Mouse (Mus musculus) naive thymus-derived CD4-positive, alpha-beta T cell, adult 2 months (primary cell): ENCODE measurements around the gene Drd3.
A peak's percentile ranks its signal among the peaks of the same experiment; 100 is the strongest.

Experiments
- DNase-seq: peaks from one replicate; pipeline ENCODE4 v3.0.0-alpha.2; 2011; ENCODE audit warnings: low read depth

Drd3 gene

DNA sequence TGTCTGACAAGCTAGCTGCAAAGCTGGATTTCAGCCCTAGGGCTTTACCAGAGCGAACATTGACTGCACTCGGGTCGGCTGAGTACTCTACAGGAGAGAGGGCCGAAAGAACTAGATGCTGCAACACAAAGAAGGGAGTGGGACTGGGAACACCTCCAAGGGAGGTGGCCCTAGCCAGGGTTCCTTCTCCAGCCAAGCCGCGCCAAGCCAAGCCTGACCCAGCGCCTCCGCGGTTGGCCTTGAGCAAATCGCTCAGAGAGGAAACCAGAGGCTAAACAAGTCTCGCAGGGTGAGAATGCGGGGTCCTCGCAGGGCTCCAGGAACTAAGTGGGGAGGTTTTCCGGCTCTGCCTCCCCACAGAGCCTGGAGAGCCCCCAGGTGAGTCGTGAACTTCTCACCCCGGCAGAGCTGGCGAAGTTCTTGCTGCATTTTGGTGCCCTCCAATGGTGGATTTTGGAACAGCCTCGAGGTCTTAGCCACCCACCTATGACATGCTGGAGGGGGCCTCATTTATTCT is 48.0 kb downstream of the Drd3 start:
- DNase-seq: peak; percentile 80

DNA sequence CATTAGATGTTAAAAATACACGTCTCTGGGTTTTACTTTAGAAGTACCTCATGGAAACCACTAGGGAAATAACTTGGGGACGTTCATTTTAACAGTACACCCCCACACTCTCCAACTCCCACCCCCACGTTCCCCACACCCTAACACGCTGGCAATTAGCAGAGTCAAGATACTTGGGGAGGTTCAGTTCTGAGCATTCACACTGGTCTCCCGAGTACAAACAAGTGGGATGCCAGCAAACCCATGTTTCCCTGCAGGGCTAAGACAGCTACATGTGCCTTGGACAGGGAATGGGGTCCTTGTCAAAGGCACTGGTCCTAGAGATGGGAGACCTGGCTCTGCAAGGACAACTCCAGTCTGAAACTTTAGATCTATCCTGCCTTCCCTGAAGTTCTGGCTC is 48.6 kb downstream of the Drd3 start:
- no peak for DNase-seq

DNA sequence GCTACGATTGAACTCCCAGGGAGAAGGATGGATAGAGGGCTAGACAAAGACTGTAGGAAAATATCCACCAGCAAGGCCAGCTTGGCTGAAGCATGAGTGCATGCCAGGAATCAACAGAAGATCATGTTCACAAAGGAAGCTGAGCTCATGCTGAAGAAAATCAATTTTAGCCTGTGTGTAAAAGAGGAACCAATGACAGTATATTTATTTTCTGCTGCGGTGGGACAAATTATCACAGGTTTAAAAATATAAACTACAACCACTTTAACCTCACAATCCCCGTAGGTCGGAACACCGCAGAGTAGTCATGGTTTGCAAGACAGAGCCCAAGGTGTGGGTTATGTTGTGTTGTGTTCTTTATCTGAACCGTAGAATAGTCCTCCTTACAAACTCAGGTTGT is 50.5 kb downstream of the Drd3 start:
- no peak for DNase-seq

DNA sequence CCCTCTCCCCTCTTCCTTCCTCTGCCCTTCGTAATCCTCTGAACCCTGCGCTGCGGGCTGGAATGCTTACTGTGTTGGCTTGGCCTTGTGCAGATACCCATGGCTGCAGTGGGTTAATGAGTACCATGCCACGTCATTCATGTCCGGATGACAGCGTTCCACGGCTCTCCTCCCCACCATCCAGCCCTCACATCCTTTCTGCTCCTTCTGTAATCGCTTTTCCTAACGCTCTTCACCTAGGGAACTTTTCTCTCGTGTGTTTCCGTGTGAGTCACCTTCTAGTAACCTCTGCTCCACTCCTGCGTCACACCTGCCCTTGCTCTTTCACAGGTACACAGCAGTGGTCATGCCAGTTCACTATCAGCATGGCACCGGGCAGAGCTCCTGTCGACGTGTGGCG is 53.2 kb downstream of the Drd3 start:
- no peak for DNase-seq

DNA sequence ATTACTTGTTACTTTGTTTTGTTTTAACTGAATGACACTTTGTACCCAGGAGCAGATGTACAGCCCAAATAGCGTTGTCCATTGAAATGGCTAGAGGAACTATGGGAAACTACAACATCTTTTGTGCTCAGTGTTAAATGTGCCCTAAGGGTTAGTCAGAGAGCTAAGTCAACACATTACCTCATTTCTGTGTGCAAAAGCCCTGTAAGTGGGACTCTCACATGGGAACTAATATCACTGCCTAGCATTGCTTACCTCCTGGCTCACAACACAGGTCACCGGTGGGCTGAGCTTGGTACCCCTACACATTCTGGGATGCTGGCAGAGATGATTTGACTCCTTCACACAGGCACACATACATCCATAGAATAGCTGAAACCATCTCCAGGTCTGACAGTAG is 55.6 kb downstream of the Drd3 start:
- DNase-seq: no peak

DNA sequence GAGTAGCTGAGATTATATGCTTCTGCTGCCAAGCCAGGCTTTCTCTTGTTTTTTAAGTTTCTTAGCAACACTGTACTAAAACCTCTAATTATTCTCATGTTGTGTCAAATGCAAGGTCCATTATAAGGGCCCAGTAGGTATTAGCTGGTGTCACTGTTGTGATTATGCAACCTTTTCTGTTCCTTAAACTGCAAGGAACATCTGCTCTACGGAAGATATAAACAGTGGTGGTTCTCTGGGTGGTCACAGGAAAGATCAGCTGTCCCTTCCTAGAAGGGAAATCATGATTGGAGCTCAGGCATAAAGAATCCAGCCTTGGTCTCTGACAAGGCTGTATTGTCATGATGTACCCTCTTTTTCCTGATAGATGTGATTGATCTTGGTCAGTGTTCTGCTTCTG is 57.6 kb downstream of the Drd3 start:
- no peak for DNase-seq

DNA sequence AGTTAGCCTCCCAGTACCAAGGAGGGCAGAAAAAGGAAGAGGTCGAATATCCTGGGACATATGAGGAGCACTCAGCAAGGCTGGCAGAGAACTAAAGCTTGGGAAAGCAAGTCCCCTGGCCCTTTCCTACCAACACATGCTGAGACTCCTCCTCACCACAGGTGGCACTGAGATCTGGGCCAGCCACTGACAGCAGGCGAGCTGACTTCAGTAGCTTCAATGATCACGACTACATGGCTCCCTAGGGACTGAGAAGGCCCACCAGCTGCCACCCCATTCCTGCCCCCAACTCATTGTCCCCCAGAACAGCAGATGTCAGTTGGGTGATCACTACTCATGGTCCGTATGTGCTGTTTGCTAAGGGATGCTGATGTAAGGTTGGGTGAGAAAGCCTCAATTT is 60.8 kb downstream of the Drd3 start:
- DNase-seq: no peak

DNA sequence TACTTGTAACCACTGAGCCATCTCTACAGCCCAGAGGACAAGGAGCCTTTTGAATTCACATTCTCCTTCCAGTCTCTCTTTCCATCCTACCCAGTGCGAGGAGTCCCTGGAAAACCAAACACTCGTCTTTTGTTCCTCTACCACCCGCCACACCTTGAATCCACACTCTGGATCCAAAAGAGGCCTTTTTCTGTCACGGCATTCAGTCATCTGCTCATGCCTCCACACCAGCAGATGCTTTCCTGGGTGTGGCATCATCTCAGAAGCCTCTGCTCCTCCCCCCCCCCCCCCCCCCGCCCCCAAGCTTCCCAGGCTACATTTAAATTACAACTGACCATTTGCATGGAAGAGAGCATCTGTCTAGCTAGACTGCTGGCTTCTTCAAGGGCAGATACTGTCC is 62.5 kb downstream of the Drd3 start:
- DNase-seq: no peak

DNA sequence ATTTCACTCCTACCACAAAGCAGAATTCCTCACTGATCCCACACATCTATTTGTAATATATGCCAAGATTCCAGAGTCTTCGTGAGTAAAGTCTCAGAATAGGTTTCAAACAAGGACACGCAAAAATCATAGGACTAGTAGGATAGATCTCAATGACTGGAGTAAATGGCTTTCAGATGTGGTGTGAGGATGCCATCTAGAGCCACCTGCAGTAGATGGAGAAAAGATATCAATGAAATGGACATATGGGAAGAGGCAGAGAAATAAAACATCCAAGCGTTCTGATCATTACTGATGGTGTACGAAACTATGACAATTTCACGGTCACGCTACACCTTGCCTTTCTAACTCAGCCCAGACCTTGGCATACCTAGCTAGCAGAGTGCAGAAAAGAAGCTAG is 64.6 kb downstream of the Drd3 start:
- no peak for DNase-seq

DNA sequence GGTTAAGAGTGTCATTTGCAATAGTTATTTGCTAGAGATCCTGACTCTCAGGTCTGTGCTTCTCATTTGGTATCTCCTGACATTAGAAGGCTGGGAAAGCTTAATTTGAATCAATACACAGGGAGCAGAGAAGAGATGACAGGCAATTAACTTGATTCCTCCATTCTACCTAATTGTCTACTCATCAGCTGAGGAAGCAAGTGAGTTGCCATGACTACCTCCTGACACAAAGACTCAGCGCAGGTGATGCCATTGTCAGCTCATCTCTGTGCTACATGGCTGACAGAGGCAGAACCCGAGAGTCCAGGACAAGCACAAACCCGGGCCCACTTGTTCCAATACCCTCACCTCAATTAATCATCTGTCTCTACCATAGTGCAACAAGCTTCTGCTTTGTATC is 73.7 kb downstream of the Drd3 start:
- DNase-seq: no peak

DNA sequence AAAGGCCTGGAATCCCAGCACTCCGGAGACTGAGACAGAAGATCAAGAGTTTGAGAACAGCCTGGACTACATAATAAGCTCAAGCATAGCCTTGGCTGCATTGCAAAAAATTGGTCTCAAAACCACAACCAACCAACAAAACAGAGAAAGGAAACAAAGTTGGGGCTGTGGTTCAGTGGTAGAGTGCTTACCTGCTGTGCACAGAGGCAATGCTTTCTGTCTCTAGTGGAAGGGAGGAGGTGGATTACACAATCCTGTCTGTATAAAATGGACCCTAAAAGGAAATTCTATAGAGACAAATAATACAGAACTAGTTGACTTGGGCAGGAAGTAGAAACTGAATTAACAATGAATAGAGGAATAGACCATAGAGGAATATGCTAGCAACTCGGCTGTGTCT is 78.1 kb downstream of the Drd3 start:
- no peak for DNase-seq

DNA sequence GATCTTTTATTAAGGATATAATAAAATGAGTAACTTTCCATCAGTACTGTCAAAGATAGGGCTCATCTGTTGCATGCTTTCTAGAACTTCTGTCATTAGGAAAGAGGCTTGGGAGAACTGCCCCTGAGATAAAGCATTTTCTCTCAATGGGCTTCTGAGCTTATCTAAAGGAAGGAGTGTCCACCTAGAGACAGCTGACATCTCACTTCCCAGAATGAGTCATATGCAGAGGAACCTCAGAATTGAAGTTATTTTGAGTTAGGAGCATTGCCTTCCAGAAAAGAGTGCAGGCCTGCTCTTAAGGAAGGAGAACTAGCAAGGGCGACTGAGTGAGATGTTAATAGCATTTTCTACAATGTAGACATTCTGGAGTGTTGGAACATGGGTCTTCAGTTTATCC is 87.4 kb downstream of the Drd3 start:
- DNase-seq: no peak

DNA sequence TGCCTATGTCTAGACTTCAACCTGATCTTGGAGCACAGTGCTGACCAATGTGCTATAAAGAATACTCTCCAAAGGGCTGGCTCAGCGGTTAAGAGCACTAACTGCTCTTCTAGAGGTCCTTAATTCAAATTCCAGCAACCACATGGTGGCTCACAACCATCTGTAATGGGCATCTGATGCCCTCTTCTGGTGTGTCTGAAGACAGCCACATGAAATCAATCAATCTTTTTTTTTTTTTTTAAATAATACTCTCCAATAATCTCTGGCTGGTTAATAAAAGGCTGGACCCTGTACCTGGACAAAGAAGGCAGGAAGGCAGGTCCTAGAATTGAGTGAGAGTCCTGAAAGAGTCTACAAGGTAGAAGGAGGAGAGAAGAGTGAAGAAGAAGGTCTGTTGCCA is 96.0 kb downstream of the Drd3 start:
- DNase-seq: no peak

DNA sequence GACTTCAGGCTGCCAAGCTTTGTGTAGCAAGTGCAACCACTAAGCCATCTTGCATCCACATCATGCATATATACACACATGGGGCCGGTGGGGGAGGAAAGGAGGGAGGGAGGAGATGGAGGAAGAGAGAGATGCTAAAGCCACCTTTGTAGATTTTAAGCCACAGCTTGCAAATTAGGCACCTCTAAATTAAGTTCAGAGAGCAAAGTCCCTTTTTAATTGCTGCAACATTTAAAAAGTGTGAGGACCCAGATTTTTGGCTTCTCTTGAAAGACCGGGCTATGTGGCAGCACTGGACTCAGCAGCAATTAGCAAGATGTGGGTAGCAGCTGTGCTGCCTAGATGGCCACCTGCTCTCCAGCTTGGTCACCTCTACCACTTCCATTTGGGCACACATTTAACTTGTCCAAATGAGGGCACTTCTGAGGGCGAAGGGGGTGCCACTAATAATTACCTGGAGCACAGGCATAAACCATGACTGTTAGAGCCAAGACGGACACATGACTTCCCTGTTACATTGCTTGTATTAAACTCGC is 105.2 kb downstream of the Drd3 start:
- DNase-seq: no peak

DNA sequence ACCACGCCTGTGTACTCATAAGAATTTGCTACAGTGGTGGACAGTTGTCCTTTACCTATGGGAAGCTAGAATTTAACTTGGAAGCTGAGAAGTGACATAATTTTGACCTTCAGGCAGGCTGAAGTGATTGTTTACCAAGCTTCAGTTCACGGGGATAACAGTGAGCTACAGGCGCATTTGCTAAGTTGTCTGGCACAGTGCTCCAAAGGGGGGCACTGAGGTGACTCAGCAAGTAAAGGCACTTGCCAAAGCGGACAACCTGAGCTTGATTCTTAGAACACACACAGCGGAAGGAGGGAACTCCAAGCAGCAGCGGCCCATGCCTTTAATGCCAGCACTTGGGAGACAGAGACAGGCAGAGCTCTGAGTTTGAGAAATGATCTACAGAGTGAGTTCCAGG is 106.8 kb downstream of the Drd3 start:
- DNase-seq: no peak

DNA sequence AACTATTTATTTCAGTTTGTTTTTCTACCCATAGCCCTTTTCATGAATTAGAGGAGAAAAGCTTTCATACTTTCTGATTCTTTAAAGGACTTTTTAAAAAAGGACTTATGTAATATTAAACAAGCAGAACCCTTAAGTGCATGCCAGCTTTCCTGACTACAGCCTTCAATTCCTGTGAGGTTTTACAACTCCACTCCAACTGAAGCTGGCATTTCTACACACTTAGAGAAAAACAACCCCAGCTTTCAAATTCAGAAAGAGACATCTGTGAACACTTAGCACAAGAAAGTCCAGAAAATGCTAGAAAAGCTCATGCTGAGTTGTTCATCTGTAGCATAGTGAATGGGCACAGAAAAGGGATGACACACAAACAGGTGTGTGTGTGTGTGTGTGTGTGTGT is 116.0 kb downstream of the Drd3 start:
- DNase-seq: no peak

DNA sequence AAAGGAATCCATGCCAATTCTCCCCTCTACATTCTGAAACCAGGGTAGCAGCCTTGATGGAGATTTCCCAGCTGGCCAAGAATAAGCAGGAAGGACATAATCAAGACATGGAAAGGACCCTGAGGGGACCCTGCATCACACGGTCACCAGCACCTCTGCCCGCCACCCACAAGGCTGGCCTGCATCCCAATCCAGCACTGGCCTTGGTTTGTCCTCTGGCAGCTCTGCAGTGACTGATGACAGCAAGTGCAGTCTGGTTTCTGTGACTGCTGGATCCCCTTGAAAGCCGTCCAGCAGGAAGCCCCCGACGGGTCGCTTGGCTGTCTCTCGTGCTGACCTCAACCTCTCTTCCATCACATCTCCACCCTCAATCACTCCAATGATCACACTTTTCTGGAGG is 117.6 kb downstream of the Drd3 start:
- no peak for DNase-seq
